Mouse (Mus musculus) heart, postnatal 0 days (tissue): Measurements from ENCODE around the gene Pde2a.

ENCODE experiments used
- CTCF ChIP-seq: IDR thresholded peaks from 2 replicates; pipeline ENCODE4 v1.5.1; 2016; ENCODE audit warnings: antibody characterized with exemption, control low read depth, low read depth
- EP300 ChIP-seq: IDR thresholded peaks from 2 replicates; pipeline ENCODE4 v1.6.1; 2016; ENCODE audit warnings: antibody characterized with exemption, low read depth

- TF ChIP-seq CTCF (no peak), EP300 (no peak)
Measured at GRCm38 (mm10) chr7:101458278-101458781, 36.8 kb downstream of the Pde2a start.
